Mouse (Mus musculus): Measurements from ENCODE around the gene Zfp524.
"Not testable (repeated sequence)": the region's sequence is repeated elsewhere in the genome, so short reads cannot be mapped to it uniquely, and the experiment has no call there.

Zfp524 gene

DNA sequence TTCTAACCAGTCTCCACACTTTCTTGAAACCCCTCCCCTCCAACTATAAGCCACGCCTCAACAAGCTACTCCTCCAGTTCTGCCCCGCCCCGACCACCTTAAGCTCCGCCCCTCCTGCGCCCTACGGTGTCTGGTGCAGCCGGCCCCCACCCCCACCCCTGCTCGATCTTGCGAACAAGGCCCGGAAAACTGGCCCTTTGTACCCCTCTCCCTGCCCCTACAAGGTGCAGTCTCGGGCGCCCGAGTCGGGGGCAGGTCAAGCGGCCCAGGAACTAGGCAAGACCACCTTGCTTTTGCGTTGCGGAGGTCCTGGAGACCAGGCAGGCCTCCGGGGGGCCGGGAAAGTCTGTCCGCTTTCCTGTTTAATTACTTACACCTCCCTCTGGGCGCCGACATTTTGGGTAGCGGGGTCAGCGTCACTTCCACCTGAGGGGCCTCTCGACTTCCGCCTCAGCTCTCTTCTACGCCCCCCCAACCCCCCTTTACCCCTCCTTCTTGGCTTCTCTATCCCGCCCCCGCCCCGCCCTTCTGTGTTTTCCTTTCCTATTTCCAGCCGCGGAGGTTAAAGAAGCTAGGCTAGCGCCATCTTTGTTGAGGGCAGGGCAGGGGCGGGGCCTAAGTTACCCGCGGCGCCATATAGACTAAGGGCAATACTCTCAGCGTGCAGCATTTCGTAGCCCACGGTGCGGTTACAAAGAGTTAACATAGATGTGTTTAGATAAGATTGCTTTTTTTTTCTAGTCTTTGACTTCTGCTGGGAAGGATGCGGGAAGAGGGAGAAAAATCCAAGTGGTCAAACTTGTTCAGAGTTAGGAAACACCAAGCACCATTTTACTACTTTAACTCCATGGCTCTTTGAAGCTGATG, at the start of gene Zfp524, which contains the start of gene Fiz1:
TSS of gene Zfp524 (plus strand) at position 165 of the 867 bp plus-strand sequence.
TSS of gene Fiz1 (minus strand) at position 447 of the 867 bp plus-strand sequence.
- DNase-seq (ENCODE audit: low spot score in 2 of 2), result peak; percentile 97

DNA sequence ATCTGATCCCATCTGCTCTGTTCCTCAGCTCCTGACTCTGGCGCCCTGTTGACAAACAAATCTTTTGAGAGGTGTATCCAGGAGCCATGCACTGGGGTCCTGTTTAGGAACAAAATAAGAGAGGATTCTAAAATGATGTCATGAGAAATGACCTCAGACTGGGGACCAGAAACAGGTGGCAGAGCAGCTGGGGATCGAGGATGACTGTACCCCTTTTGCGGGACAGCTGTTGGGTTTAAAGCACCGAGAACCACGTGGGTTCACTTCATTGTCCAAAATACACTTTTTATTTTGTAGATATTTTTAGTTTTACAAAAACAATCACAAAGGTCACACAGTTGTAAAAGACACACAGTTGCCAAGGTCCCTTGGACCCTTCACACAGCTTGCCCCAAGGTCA, 49.2 kb upstream of the Zfp524 start:
- no peak for DNase-seq (ENCODE audit: low spot score in 2 of 2)

DNA sequence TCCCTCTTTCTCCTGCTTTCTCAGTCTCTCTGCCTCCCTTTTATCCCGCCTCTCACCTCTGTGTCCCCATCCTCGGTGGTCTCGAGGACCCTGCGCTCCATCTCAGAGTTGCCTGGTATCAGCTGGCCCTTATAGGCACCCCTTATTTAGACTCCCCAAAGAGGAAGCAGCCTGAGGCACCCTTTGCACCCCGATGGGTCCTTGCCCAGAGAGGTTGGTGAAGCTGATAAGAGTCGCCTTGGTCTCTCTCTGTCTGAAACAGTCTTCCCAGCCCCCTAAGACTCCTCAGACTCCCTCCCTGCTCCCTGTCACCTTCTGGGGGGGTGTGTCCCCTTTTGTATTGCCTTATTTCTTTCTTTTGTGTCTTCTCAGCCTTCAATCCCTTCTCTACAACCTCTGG, 43.1 kb upstream of the Zfp524 start, which contains the start of gene Sbk3:
TSS of gene Sbk3 (minus strand) at position 101 of the 400 bp plus-strand sequence.
- DNase-seq (ENCODE audit: low spot score in 2 of 2), result no peak

- DNase-seq (ENCODE audit: low spot score in 2 of 2), result no peak
Observed at GRCm38 (mm10) chr7:4971710-4972109, 42.5 kb upstream of the Zfp524 start.

GRCm38 (mm10) chr7:4972321-4973047, 41.7 kb upstream of the Zfp524 start:
- no peak for DNase-seq (ENCODE audit: low spot score in 2 of 2)

DNA sequence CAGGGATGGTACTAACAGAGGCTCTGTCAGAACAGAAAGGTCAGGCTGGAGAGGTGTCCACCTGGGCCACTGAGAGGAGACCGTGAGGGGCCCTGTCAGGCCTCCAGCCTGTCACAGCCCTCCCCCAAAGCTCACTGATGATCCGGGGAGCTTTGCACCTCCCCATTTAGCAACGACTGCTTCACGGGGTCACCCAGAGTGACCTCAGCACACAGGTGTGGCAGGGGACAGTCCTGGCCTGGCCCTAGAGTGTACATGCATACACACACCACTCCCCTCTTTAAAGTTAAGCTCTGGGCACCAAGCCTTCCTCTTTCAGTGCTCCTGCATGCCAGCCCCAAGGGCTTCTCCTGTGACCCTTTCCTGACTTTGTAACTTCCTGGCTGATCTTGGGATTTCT, 38.8 kb upstream of the Zfp524 start:
- no peak for DNase-seq (ENCODE audit: low spot score in 2 of 2)

DNA sequence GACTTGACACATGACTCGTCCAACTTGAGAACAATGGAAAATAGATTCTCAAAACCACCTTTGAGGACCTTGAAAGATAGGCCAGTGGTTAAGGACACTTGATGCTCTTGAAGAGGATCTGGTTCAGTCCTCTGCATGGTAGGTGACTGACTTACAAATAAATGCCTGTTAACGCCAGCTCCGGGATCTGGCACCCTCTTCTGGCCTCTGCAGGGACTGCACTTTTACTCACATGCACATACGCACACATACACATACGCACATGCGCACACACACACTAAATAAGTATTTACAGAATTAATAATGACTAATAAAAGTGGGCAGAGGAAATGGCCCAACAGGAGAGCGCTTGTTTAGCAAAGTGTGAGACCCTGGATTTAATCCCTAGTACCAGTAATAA, 37.4 kb upstream of the Zfp524 start:
- no peak for DNase-seq (ENCODE audit: low spot score in 2 of 2)

DNA sequence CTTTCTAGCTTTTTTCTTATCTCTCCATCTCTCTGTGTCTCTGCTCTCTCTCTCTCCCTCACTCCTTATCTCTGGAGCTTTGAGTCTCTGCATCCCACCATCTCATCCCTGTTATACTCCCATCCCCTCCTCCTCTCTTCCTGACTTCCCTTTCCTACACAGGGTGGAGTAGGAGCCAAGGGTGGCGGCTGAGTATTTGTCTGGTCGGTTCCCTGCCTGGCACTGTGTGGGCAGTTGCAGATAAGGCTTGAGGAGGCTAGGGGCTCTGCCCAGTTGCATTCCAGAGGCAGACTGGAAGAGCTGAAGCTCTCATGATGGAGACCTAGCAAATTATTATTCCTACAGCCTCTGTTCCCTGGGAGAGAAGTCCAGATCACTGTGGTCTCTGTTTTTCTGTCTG, 26.0 kb upstream of the Zfp524 start:
- DNase-seq (ENCODE audit: low spot score in 2 of 2), result no peak

GRCm38 (mm10) chr7:4993347-4993998, 20.7 kb upstream of the Zfp524 start:
- no peak for DNase-seq (ENCODE audit: low spot score in 2 of 2)

GRCm38 (mm10) chr7:4993999-4994788, 20.0 kb upstream of the Zfp524 start:
- no peak for DNase-seq (ENCODE audit: low spot score in 2 of 2)

GRCm38 (mm10) chr7:4995268-4996002, 18.8 kb upstream of the Zfp524 start:
- DNase-seq (ENCODE audit: low spot score in 2 of 2), result no peak

DNA sequence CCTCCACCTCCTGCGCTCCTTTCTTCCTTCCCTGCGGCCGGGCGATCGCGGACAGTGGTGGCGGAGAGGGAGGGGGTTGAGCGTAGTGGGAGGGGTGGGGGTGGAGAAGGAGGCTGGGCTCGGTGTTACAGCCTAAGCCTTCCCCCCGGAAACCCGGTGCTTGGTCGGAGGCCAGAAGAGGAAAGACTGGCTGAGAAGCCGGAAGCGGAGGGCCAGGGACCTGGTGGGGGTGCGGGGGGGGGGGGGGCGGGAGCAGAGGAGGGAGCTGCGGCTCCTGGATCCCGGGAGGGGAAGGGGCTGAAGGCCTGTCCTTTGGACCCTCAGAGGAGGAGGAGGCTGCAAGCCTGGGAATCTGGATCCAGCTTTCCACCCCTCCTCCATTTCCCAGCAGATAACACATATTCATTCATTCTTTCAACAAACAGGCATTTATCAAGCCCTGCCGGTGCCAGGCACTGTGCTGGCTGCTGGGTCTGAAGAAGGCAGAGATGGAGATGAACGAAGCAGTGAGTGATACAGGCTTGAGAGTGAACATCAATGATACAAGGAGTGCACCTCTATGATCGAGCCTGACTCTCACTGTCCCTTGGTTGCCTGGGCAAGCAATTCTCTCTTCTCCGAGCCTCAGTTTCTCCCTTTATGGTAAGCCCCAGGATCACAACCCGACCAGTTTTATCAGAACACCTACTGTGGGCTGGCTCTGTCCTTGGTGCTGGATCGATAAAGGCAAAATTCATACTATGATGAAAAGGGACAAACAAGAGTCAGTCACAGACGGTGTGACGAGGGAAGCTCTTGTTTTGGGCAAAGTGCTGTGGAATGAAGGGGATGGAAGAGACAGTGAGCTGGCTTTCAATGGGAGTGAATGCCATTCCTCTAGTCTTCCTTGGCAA, 18.0 kb upstream of the Zfp524 start, which contains the start of gene Zfp579:
TSS of gene Zfp579 (minus strand) at position 156 of the 893 bp plus-strand sequence.
- peak; percentile 86 to 91 for DNase-seq (ENCODE audit: low spot score in 2 of 2)

- DNase-seq (ENCODE audit: low spot score in 2 of 2), result no peak
Observed at GRCm38 (mm10) chr7:4996934-4997333, 17.3 kb upstream of the Zfp524 start.

- DNase-seq (ENCODE audit: low spot score in 2 of 2), result no peak
Observed at GRCm38 (mm10) chr7:4999876-5000275, 14.3 kb upstream of the Zfp524 start.

GRCm38 (mm10) chr7:5002876-5003275, 11.3 kb upstream of the Zfp524 start:
- DNase-seq (ENCODE audit: low spot score in 2 of 2), result not testable (repeated sequence)

DNA sequence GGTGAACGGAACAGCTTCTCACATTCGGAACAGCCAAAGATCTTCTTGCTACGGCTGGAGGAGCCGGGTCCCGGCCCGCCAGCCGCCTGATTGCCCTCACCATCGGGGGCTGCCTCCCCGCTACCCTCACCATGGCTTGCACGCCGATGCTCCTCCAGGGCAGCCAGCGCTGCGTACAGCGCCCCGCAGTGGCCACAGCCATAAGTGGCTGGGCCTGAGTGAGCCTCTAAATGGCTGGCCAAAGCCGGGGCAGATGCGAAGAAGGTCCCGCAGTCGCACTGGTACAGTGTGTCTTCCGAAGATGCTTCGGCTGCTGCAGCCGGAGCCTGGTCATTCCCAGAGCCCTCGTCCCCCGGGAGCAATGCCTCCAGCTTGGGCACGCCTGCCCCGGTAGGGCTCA, 6.0 kb upstream of the Zfp524 start:
- DNase-seq (ENCODE audit: low spot score in 2 of 2), result no peak

DNA sequence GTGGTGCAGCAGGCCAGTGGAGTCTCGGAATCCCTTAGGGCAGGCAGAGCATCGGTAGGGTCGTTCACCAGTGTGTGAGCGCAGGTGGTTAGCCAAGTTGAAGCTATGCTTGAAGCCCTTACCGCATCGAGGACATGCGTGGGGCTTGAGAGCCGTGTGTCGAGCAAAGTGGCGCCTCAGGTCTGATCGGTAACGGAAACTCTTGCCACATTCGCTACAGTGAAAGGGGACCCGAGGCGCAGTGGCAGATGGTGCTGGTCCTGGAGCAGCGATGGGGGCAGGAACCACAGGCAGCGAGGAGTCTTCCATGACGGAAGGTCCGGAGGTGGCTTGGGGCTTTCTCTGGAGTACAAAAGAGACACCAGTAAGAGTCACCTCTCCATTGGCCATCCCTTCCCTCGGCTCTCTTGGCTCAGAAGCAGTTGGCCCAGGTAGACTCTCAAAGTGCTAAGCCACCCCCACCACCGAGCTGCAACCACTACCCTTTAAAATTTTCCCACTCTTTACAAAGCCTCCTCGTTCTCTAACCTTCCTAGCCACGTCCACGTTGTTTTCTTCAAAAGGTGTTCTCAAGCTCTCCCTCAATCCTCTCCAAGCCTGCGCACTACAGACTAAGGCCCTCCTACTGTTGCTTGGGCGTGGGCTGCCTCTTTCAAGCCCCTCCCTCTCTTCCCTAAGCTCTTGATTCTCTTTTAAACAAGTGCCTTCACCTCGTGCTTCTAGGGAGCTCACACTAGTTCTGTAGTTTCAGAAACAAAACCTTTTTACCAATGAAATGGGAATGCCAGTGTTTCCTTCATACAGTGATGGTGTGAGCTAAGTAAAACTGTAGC, 1.3 kb upstream of the Zfp524 start:
- DNase-seq (ENCODE audit: low spot score in 2 of 2), result no peak

DNA sequence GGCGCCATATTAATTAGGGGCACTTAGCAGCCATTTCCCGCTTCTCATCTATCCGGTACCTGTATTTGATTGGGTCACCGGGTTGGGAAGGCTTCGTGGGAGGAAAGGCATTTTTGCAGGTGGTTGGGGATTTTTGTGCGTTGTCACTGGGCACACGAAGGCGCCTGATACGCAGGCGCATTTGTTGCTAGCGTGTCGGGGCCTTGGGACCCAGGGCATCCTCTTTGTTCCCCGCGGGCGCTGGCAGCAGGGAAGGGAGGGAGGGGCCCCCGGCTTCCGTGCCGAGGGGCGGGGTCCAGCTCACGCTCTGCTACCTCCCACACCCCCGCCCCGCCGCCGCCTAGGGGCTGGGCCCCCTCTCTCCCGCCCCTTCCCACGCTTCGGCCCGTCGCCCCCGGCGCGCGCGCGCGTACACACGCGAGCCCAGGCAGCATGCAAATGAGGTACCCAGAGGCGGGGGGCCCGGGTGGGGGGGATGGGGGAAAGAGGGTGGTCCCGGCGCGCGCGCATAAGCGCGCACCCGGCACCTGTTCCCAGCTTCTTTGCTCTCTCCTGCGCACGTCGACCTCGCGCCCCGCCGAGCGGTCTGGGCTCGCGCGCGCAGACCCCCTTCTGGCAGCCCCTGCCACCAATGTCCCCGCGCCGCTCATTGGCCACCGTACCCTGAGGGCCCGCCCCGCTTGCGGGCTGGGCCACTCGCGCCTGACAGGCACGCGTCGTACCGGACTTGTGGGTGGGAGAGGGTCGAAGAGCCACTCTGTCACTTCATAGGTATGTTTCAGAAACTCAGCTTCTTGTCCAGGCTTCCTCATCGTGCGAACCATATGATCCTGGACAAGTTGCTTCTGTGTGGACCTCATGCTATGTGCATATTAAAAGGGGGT, 1.1 kb downstream of the Zfp524 start, which contains the start of gene Gm44973:
TSS of gene Gm44973 (plus strand) at position 379 of the 884 bp plus-strand sequence.
- DNase-seq (ENCODE audit: low spot score in 2 of 2), result peak; percentile 96 to 97
